Mouse (Mus musculus) layer of hippocampus, adult 11-12 months (tissue): ENCODE data around the gene Thoc6.
A peak's percentile ranks its signal among the peaks of the same experiment; 100 is the strongest.

ENCODE experiments used
- DNase-seq: peaks from one replicate; pipeline ENCODE4 v3.0.0; 2022; ENCODE audit warnings: low spot score

The Thoc6 gene

GRCm38 (mm10) chr17:23630195-23631020 is 43.3 kb downstream of the Thoc6 start:
- DNase-seq = peak; percentile 87

GRCm38 (mm10) chr17:23627813-23628212 is 45.9 kb downstream of the Thoc6 start:
- DNase-seq = no peak

GRCm38 (mm10) chr17:23620351-23620750 is 53.3 kb downstream of the Thoc6 start:
- DNase-seq = no peak
